In the genomic region with DNA sequence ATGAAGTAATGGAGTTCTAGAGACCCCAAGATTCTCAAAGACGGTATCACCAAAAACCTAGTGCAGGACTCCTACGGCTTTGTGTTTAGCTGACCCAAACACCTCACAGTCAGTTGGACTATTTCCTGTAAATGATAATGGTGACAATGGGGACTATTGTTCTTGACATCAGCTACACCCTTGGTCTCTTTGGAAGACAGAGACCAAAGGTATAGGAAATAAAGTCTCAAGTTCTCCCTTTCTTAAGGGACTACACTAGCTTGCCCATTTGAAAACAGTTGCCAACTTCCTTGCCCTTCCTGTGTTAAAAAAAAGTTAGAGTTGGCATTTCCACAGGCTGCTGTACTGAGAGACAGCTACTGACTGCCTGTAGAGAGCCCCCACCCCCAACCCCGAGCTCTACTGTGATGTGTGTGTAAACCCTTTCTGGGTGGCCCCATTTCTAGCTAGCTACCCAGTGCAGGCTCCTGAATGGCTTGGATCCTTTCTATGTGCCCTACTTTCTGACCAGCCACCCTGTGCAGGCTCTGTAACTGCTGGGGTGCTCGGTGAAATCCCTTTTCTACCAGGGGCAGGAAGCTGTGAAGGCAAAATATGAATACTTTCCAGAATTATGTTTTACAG, we compare ENCODE assay signal across 14 mouse cellular contexts. TPM values are rescaled to one million over a fixed set of nuclear protein-coding genes. Genes with fewer than 3 reads are reported as not detected.
DNase-seq lines count a peak whose midpoint lies in the region; ATAC-seq and TF ChIP-seq lines count a peak whose summit lies in the region.
"Had no signal": no experiment of that assay in that cellular context is flagged by ENCODE, and none has a peak within 500 bp of the region (broad histone marks: within the 10 kb centered on the region; RNA-seq: fewer than 3 reads in every experiment).

No protein-coding gene starts in this region.

- TF ChIP-seq CTCF in gastrocnemius, adult 2 months (IDR thresholded peaks at IDR 0.05): no peak
- TF ChIP-seq CTCF in lung, embryonic 14.5 days (IDR thresholded peaks at IDR 0.05; ENCODE audit: low read depth): no peak
- no peak for TF ChIP-seq CTCF in ES-Bruce4 (IDR thresholded peaks at IDR 0.05; ENCODE audit: low read depth, low read length)
- no peak for TF ChIP-seq CTCF in cortical plate, adult 2 months (IDR thresholded peaks at IDR 0.05; ENCODE audit: extremely low read depth, insufficient read depth, low read length)

- DNase-seq in gastrocnemius, adult 2 months: no peak
- no peak for DNase-seq in gastrocnemius, adult 18-20 months (ENCODE audit: low spot score)
- no peak for DNase-seq in lung, embryonic 14.5 days
- no peak for DNase-seq in lung, postnatal 4 days
- no peak for DNase-seq in kidney, postnatal 36 days
- DNase-seq: cerebellum, adult 18-20 months; right cerebral cortex, postnatal 4 days; thymus, postnatal 25 days had no signal

- WGBS in lung, embryonic 14.5 days: 40% methylated on average over 4 of the region's 4 CpGs

- H3K36me3 ChIP-seq in lung, embryonic 14.5 days (ENCODE audit: insufficient read depth): no peaks in the 10 kb centered on the region
- H3K36me3 ChIP-seq in ES-Bruce4 (ENCODE audit: control insufficient read depth, insufficient read depth, low read length, poor library complexity, severe bottlenecking): no peaks in the 10 kb centered on the region
- H3K36me3 ChIP-seq: heart, embryonic 12.5 days had no signal

- H3K4me2 ChIP-seq in lung, embryonic 14.5 days: no peak overlapping the region
- H3K4me2 ChIP-seq: heart, embryonic 12.5 days had no signal

- H3K4me1 ChIP-seq in lung, embryonic 14.5 days (ENCODE audit: insufficient read depth): peaks cover 10% of the 10 kb centered on the region
- H3K4me1 ChIP-seq in ES-Bruce4 (ENCODE audit: control insufficient read depth, insufficient read depth, low read length): peaks cover 11% of the 10 kb centered on the region
- no peaks in the 10 kb centered on the region for H3K4me1 ChIP-seq in cortical plate, adult 2 months (ENCODE audit: control insufficient read depth, insufficient read depth, low read length)

- peak overlapping the region; percentile 72 for H3K27ac ChIP-seq in gastrocnemius, adult 2 months
- no peak overlapping the region for H3K27ac ChIP-seq in lung, embryonic 14.5 days (ENCODE audit: low read depth)
- peak overlapping the region; percentile 92 for H3K27ac ChIP-seq in ES-Bruce4 (ENCODE audit: insufficient read depth, low read length)
- peak overlapping the region; percentile 54; the same call in 1 of the 2 replicates for H3K27ac ChIP-seq in cortical plate, adult 2 months (ENCODE audit: insufficient read depth, low read length)

- H3K9me3 ChIP-seq in lung, embryonic 14.5 days (ENCODE audit: low read depth, low read length): no peaks in the 10 kb centered on the region
- H3K9me3 ChIP-seq in ES-Bruce4 (replicated peaks; ENCODE audit: control insufficient read depth, insufficient read depth, low read length, poor library complexity, severe bottlenecking): no peaks in the 10 kb centered on the region
- H3K9me3 ChIP-seq: heart, embryonic 12.5 days had no signal

- H3K9ac ChIP-seq in lung, embryonic 14.5 days: no peak overlapping the region
- peak overlapping the region; percentile 41 for H3K9ac ChIP-seq in ES-Bruce4 (ENCODE audit: low read depth, poor library complexity, severe bottlenecking)
- H3K9ac ChIP-seq: heart, embryonic 12.5 days had no signal

- no peak for TF ChIP-seq POLR2A in ES-Bruce4 (IDR thresholded peaks at IDR 0.05; ENCODE audit: insufficient read depth, low read length)
- TF ChIP-seq POLR2A in cortical plate, adult 2 months (IDR thresholded peaks at IDR 0.05; ENCODE audit: extremely low read depth, insufficient read depth, low read length): no peak

- intact Hi-C loops in gastrocnemius, adult 2 months (cut with DNase I): no loop called here

- 0 out of 2 replicates have a peak, but pooled peaks have one; percentile 18 for TF ChIP-seq EP300 in ES-Bruce4 (IDR thresholded peaks at IDR 0.05; ENCODE audit: insufficient read depth, low read depth, low read length)

- peak; percentile 41; the same call in 1 of the 2 replicates for ATAC-seq in lung, embryonic 14.5 days (ENCODE audit: insufficient read depth)
- ATAC-seq: intestine, postnatal 0 days; midbrain, embryonic 16.5 days had no signal

- no peak overlapping the region for H3K4me3 ChIP-seq in gastrocnemius, adult 2 months
- H3K4me3 ChIP-seq in lung, embryonic 14.5 days (ENCODE audit: low read depth, low read length): no peak overlapping the region
- no peak overlapping the region for H3K4me3 ChIP-seq in ES-Bruce4 (ENCODE audit: low read depth, low read length)
- H3K4me3 ChIP-seq in cortical plate, adult 2 months (ENCODE audit: insufficient read depth, low read length): no peak overlapping the region
- H3K4me3 ChIP-seq: heart, embryonic 12.5 days had no signal

- no peaks in the 10 kb centered on the region for H3K27me3 ChIP-seq in lung, embryonic 14.5 days (ENCODE audit: insufficient read depth, low read length)
- H3K27me3 ChIP-seq in ES-Bruce4 (ENCODE audit: control insufficient read depth, insufficient read depth, low read length, poor library complexity, severe bottlenecking): no peaks in the 10 kb centered on the region
- H3K27me3 ChIP-seq: heart, embryonic 12.5 days had no signal

RNA-seq across cellular contexts. Expression of gene Tril, which starts 19.2 kb away (rescaled TPM):
- total RNA-seq in gastrocnemius, adult 2 months (2021): 1 to 10 TPM; 1.3 to 2.2 TPM
- 1 to 10 TPM; 1.7 to 2.0 TPM for total RNA-seq in gastrocnemius, adult 18-20 months (2021)
- polyA plus RNA-seq in lung, embryonic 14.5 days (2014; fragmentation: Nextera tagmentation; extraction: Ambion mirVana): 59.3 and 66.6 TPM in 2 replicates
- polyA plus RNA-seq in ES-Bruce4 (2011; ENCODE audit: insufficient read depth, insufficient read length, low read depth, missing spikeins): 0.17 and 0.33 TPM in 2 replicates
- polyA plus RNA-seq in cortical plate, adult 2 months (2012; rRNA removed): 27.7 and 28.1 TPM in 2 replicates
- total RNA-seq: neutrophil, adult 5-6 weeks had no signal

Comparison
In these comparisons a context has a peak if more than half of its experiments do, and no peak if none do; other contexts are left out.
1. RNA of gene Tril, which starts 19.2 kb away (polyA plus RNA-seq): 59.3 to 66.6 TPM in lung, embryonic 14.5 days and 27.7 to 28.1 TPM in cortical plate, adult 2 months; 0.17 to 0.33 TPM in ES-Bruce4; every median in the first group is over 10 times any median in the second.